Mouse (Mus musculus) left cerebral cortex, postnatal 25 days (tissue): Measurements from ENCODE around the gene Ugt1a10. TPM values are rescaled to one million over a fixed set of nuclear protein-coding genes. Genes with fewer than 3 reads are reported as not detected.

ENCODE experiments used
- DNase-seq, 2 experiments: peaks; one replicate each; pipeline ENCODE4 v3.0.0; 2022; ENCODE audit warnings: low spot score in 2 of 2, mixed read lengths in 1 of 2
- intact Hi-C: fragments of 180-260 bp; cut with DNase I; formaldehyde crosslinking; loops from one replicate; pipeline ENCODE4 v1.15.1; 2025
- microRNA-seq, 2 experiments: library from miRNA; unstranded; fragments of <30 nt; microRNA quantifications; one replicate each; pipeline ENCODE4 v1.2.0; 2022
- total RNA-seq, 2 experiments: library from RNA; stranded (reverse); gene quantifications; 2 replicates each; pipeline ENCODE4 v1.2.3; 2021

The Ugt1a10 gene
- total RNA-seq, 2 experiments from 2014 or later: not detected

DNA sequence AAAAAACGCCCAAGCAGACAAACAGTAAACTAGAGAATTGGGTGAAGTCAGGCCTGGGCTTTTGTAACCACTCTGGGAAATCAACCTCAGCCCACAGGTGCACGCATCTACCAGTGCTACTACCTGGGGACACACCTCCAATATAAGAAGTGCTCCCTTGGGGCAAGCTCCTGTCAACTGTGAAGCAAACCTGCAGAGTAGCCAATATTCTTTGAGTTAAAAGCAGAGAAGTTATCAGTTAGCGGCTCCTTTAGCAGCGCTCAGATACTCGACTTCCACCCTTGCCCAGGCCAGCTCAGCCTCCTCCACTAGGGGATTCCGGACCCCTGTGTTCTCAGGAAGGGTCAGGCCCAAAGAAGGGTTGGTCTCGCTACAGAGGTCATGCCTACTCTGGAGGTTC, 206.5 kb downstream of the Ugt1a10 start:
- intact Hi-C loops: no loop called here
- DNase-seq: no peak

GRCm38 (mm10) chr1:88262255-88262654, 207.1 kb downstream of the Ugt1a10 start:
- no peak for DNase-seq
- intact Hi-C loops: no loop called here

DNA sequence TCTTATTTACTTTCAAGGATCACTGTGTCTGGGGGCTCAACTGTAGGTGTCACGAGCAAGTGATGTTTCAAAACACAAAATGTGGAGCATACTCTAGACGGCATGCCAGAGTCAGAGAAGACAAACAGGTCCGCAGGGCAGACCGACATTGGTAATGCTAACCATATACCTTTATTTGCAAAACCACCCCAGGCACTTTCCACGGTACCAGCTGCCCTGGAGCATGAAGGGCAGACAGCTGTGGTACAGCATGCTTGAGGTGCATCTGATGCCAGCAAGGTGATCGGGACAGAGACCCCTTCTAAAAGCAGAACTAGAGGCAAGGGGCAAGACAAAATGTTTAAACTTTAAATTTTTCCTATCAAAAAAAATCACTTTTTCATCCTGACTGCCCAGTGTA, 207.8 kb downstream of the Ugt1a10 start:
- intact Hi-C loops: no loop called here
- no peak for DNase-seq

- DNase-seq: no peak
These were observed 208.6 kb downstream of the Ugt1a10 start for GRCm38 (mm10) chr1:88263778-88264177.

DNA sequence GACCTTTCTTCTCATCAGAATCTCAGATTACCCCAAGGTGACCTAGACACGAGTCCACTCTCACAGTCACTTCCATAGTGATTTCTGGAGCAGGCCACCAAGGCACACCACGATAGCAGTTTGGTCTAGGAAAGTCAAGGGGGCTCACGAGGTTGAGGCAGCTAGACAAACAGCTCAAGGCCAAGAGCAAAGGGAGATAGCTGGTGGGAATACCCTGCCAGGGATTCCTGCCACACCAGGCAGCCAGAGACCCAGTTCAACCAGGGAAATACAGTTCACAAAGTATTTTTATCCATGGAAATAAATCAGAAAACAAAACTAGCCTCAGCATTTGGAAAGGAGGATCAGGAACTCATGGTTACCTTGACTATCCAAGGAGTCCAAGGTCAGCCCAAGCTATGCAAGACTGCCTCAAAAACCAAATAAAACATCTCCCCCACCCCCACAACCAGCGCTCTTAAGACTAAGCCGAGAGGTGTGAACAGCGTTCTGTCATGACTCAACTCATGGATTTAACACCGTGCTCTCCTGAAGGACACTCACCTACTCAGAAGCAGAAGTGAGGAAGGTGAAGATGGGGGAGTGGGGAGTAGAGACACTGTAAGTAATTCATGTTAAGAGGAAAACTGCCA, 209.2 kb downstream of the Ugt1a10 start:
- no peak for DNase-seq
- intact Hi-C loops: no loop called here

More at GRCm38 (mm10) chr1:88263778-88264177, 208.6 kb downstream of the Ugt1a10 start:
- intact Hi-C loops: no loop called here

GRCm38 (mm10) chr1:88264869-88265240, 209.7 kb downstream of the Ugt1a10 start:
- DNase-seq: no peak
- intact Hi-C loops: no loop called here

DNA sequence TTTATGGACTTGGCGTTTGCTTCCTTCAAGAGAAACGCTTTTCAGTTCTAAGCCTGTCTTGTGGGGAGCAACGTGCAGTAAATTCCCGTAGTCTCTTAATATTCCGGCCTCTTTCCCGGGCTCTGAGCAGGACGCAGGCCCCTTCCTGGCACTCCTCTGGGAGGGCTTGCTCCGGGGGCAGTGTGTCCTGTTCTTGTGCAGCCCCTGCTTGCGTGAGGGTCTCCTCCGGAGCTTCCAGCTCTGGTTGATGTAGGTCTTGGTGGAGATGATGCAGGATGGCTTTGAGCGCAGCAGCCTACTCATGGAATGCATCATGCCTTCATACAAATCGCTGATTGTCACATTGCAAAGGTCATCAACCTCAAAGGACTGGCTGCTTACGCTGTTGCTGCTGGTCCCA, 210.9 kb downstream of the Ugt1a10 start:
- no peak for DNase-seq
- intact Hi-C loops: no loop called here

DNA sequence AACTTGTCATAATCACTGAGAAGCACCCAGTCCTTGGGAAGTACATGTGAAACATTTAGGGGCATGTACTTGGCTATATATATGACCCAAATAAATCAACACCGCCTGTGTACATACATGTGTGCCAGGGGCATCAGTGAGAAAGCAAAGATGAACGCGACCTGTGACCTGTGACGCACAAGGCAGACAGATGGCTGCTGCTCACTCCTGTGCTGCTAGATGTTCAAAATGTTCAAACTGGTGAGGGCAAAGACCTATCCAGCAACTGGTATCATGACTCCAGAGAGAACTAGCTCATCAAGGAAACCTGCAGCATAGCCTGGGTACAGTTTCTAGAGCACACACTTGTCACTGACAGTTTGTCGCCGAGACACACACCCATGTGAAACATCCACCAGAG, 212.3 kb downstream of the Ugt1a10 start:
- intact Hi-C loops: no loop called here
- DNase-seq: no peak

- DNase-seq: no peak
- intact Hi-C loops: no loop called here
These were observed 212.9 kb downstream of the Ugt1a10 start for GRCm38 (mm10) chr1:88268070-88268469.

Small RNAs within 50 kb of the gene (microRNA-seq; reads per million reads assigned to microRNA genes)
- 0 reads per million in 2 experiments for gene Gm25198

Other genes starting within 250 kb of the Ugt1a10 start
- 100 to 1,000 TPM; 106 to 107 TPM for gene Dgkd, start 202.1 kb upstream of the Ugt1a10 start, total RNA-seq
- 10 to 100 TPM; 19.6 to 25.0 TPM for gene Usp40, start 46.8 kb upstream of the Ugt1a10 start, total RNA-seq
- not detected for gene Ugt1a9, start 15.4 kb downstream of the Ugt1a10 start, total RNA-seq
- not detected for gene Ugt1a8, start 32.4 kb downstream of the Ugt1a10 start, total RNA-seq
- gene Ugt1a7c, start 39.7 kb downstream of the Ugt1a10 start, total RNA-seq: under 1 TPM; 0.76 to 0.78 TPM
- not detected for gene Ugt1a6b, start 47.9 kb downstream of the Ugt1a10 start, total RNA-seq
- 1 to 10 TPM in 1 of 2 experiments, under 1 TPM in 1; 0.94 to 1.1 TPM for gene Ugt1a6a, start 79.4 kb downstream of the Ugt1a10 start, total RNA-seq
- gene Ugt1a5, start 110.6 kb downstream of the Ugt1a10 start, total RNA-seq: not detected
- gene Ugt1a2, start 145.2 kb downstream of the Ugt1a10 start, total RNA-seq: not detected
- gene Dnajb3, start 150.4 kb downstream of the Ugt1a10 start, total RNA-seq: 1 to 10 TPM; 2.6 to 3.2 TPM
- gene Ugt1a1, start 156.6 kb downstream of the Ugt1a10 start, total RNA-seq: not detected
- gene Mroh2a, start 171.6 kb downstream of the Ugt1a10 start, total RNA-seq: under 1 TPM in 1 of 2 experiments, not detected in 1; 0.07 TPM
- 10 to 100 TPM; 32.8 to 37.1 TPM for gene Hjurp, start 222.2 kb downstream of the Ugt1a10 start, total RNA-seq
- gene Trpm8, start 222.3 kb downstream of the Ugt1a10 start, total RNA-seq: under 1 TPM; 0.11 to 0.21 TPM